Comparison of ENCODE assay signal across 8 mouse cellular contexts in genomic region chr5:31294964-31295605, GRCm38 (mm10). TPM values are rescaled to one million over a fixed set of nuclear protein-coding genes. Genes with fewer than 3 reads are reported as not detected.
A peak's percentile ranks its signal among the peaks of the same experiment; 100 is the strongest.
DNase-seq lines count a peak whose midpoint lies in the region; ATAC-seq and TF ChIP-seq lines count a peak whose summit lies in the region.

No protein-coding gene starts in this region.

- H3K27ac ChIP-seq in kidney, adult 2 months (ENCODE audit: insufficient read depth, low read depth, low read length), result no peak overlapping the region
- H3K27ac ChIP-seq in embryonic facial prominence, embryonic 14.5 days (replicated peaks; ENCODE audit: low read depth, low read length), result peak overlapping the region; percentile 31; the same call in 1 of the 2 replicates
- H3K27ac ChIP-seq in limb, embryonic 13.5 days, result peak overlapping the region; percentile 55; the same call in 1 of the 2 replicates
- H3K27ac ChIP-seq in stomach, embryonic 14.5 days (ENCODE audit: low read length), result peak overlapping the region; percentile 58; the same call in 1 of the 2 replicates

- no peak for TF ChIP-seq POLR2A in kidney, adult 2 months (IDR thresholded peaks at IDR 0.05; ENCODE audit: low read depth, low read length)

- peak overlapping the region; percentile 51 for H3K4me3 ChIP-seq in kidney, adult 2 months (ENCODE audit: insufficient read depth, low read depth, low read length)
- peak overlapping the region; percentile 85 for H3K4me3 ChIP-seq in embryonic facial prominence, embryonic 14.5 days (ENCODE audit: low read depth, low read length)
- H3K4me3 ChIP-seq in limb, embryonic 13.5 days, result peak overlapping the region; percentile 90
- peak overlapping the region; percentile 89 for H3K4me3 ChIP-seq in stomach, embryonic 14.5 days (ENCODE audit: low read depth, low read length)

- peak overlapping the region; percentile 67 for H3K4me2 ChIP-seq in embryonic facial prominence, embryonic 14.5 days (ENCODE audit: low read depth, low read length)
- peak overlapping the region; percentile 88 for H3K4me2 ChIP-seq in limb, embryonic 13.5 days (replicated peaks)
- peak overlapping the region; percentile 91 for H3K4me2 ChIP-seq in stomach, embryonic 14.5 days (replicated peaks; ENCODE audit: low read depth, low read length)

- peak; percentile 6; the same call in 1 of the 2 replicates for ATAC-seq in embryonic facial prominence, embryonic 14.5 days (ENCODE audit: low read depth)
- ATAC-seq in limb, embryonic 13.5 days (ENCODE audit: low FRiP score, low read depth), result peak; percentile 8; the same call in 1 of the 2 replicates
- peak; percentile 4; the same call in 1 of the 2 replicates for ATAC-seq in stomach, embryonic 14.5 days (ENCODE audit: insufficient number of reproducible peaks, insufficient read depth, low FRiP score, low read depth)

- no peaks in the 10 kb centered on the region; the same call in 1 of the 2 replicates for H3K4me1 ChIP-seq in kidney, adult 2 months (ENCODE audit: control insufficient read depth, insufficient read depth, low read length)
- peaks cover 9% of the 10 kb centered on the region; the same call in 1 of the 2 replicates for H3K4me1 ChIP-seq in embryonic facial prominence, embryonic 14.5 days (ENCODE audit: control insufficient read depth, insufficient read depth, low read length)
- peaks cover 23% of the 10 kb centered on the region for H3K4me1 ChIP-seq in limb, embryonic 13.5 days
- peaks cover 11% of the 10 kb centered on the region; the same call in 1 of the 2 replicates for H3K4me1 ChIP-seq in stomach, embryonic 14.5 days (ENCODE audit: control insufficient read depth, insufficient read depth, low read length)

- no peaks in the 10 kb centered on the region for H3K36me3 ChIP-seq in kidney, adult 2 months (ENCODE audit: control insufficient read depth, insufficient read depth, low read length)
- H3K36me3 ChIP-seq in embryonic facial prominence, embryonic 14.5 days (ENCODE audit: control insufficient read depth, insufficient read depth, low read length), result peaks cover 22% of the 10 kb centered on the region; the same call in 1 of the 2 replicates
- peaks cover 21% of the 10 kb centered on the region for H3K36me3 ChIP-seq in limb, embryonic 13.5 days
- H3K36me3 ChIP-seq in stomach, embryonic 14.5 days (ENCODE audit: control insufficient read depth, insufficient read depth, low read length), result peaks cover 13% of the 10 kb centered on the region; the same call in 1 of the 2 replicates

- no peak for DNase-seq in kidney, adult 2 months
- no peak for DNase-seq in kidney, postnatal 14 days
- DNase-seq in ZHBTc4 (ENCODE audit: low read depth, low spot score), result peak; percentile 6
- DNase-seq in embryonic facial prominence, embryonic 14.5 days (ENCODE audit: low spot score), result peak; percentile 9
- DNase-seq in testis, postnatal 14 days (ENCODE audit: low spot score), result no peak
- no peak for DNase-seq in thymus, adult 18-20 months

- peak overlapping the region; percentile 94 for H3K9ac ChIP-seq in embryonic facial prominence, embryonic 14.5 days (ENCODE audit: low read depth, low read length)
- peak overlapping the region; percentile 94 for H3K9ac ChIP-seq in limb, embryonic 13.5 days
- peak overlapping the region; percentile 92 for H3K9ac ChIP-seq in stomach, embryonic 14.5 days (replicated peaks; ENCODE audit: low read depth, low read length)

- H3K27me3 ChIP-seq in kidney, adult 2 months (replicated peaks; ENCODE audit: control insufficient read depth, insufficient read depth, low read length), result no peaks in the 10 kb centered on the region
- no peaks in the 10 kb centered on the region for H3K27me3 ChIP-seq in embryonic facial prominence, embryonic 14.5 days (replicated peaks; ENCODE audit: control insufficient read depth, insufficient read depth, low read length)
- no peaks in the 10 kb centered on the region for H3K27me3 ChIP-seq in limb, embryonic 13.5 days
- no peaks in the 10 kb centered on the region for H3K27me3 ChIP-seq in stomach, embryonic 14.5 days (ENCODE audit: control insufficient read depth, insufficient read depth, low read length)

- H3K9me3 ChIP-seq in embryonic facial prominence, embryonic 14.5 days (ENCODE audit: control insufficient read depth, low read length), result no peaks in the 10 kb centered on the region
- H3K9me3 ChIP-seq in limb, embryonic 13.5 days, result no peaks in the 10 kb centered on the region
- H3K9me3 ChIP-seq in stomach, embryonic 14.5 days (ENCODE audit: control insufficient read depth, low read depth, low read length), result no peaks in the 10 kb centered on the region

- 12% methylated on average over 29 of the region's 29 CpGs for WGBS in kidney, adult 2 months
- WGBS in embryonic facial prominence, embryonic 14.5 days, result 4% methylated on average over 26 of the region's 29 CpGs
- WGBS in limb, embryonic 13.5 days, result 5% methylated on average over 29 of the region's 29 CpGs
- WGBS in stomach, embryonic 14.5 days, result 5% methylated on average over 29 of the region's 29 CpGs

- TF ChIP-seq CTCF in kidney, adult 2 months (conservative IDR thresholded peaks at IDR 0.05; ENCODE audit: insufficient read depth, insufficient read length, low read depth, low read length), result no peak

RNA-seq across cellular contexts. Expression of gene Fndc4, which starts 0.8 kb away (rescaled TPM):
- polyA plus RNA-seq in kidney, adult 2 months (2012; rRNA removed), result 8.8 and 14.0 TPM in 2 replicates
- 74.4 and 80.6 TPM in 2 replicates for polyA plus RNA-seq in embryonic facial prominence, embryonic 14.5 days (2014; fragmentation: Nextera tagmentation; extraction: Ambion mirVana)
- 83.5 and 84.4 TPM in 2 replicates for polyA plus RNA-seq in limb, embryonic 13.5 days (2015; fragmentation: Nextera tagmentation; extraction: Ambion mirVana)
- 44.4 and 46.0 TPM in 2 replicates for polyA plus RNA-seq in stomach, embryonic 14.5 days (2014; fragmentation: Nextera tagmentation; extraction: Ambion mirVana)

RNA-seq across cellular contexts. Expression of gene Gckr, which starts 2.2 kb away (rescaled TPM):
- polyA plus RNA-seq in kidney, adult 2 months (2012; rRNA removed), result 0.09 and 0.38 TPM in 2 replicates
- polyA plus RNA-seq in embryonic facial prominence, embryonic 14.5 days (2014; fragmentation: Nextera tagmentation; extraction: Ambion mirVana), result 0.17 and 0.31 TPM in 2 replicates
- polyA plus RNA-seq in limb, embryonic 13.5 days (2015; fragmentation: Nextera tagmentation; extraction: Ambion mirVana), result 0.14 and 0.28 TPM in 2 replicates
- polyA plus RNA-seq in stomach, embryonic 14.5 days (2014; fragmentation: Nextera tagmentation; extraction: Ambion mirVana), result 0.32 TPM in 1 of 2 replicates, not detected in the other

RNA-seq across cellular contexts. Expression of gene Ift172, which starts 4.2 kb away (rescaled TPM):
- 33.2 and 34.2 TPM in 2 replicates for polyA plus RNA-seq in kidney, adult 2 months (2012; rRNA removed)
- 36.7 and 38.4 TPM in 2 replicates for polyA plus RNA-seq in embryonic facial prominence, embryonic 14.5 days (2014; fragmentation: Nextera tagmentation; extraction: Ambion mirVana)
- 37.8 and 45.0 TPM in 2 replicates for polyA plus RNA-seq in limb, embryonic 13.5 days (2015; fragmentation: Nextera tagmentation; extraction: Ambion mirVana)
- 35.5 and 41.4 TPM in 2 replicates for polyA plus RNA-seq in stomach, embryonic 14.5 days (2014; fragmentation: Nextera tagmentation; extraction: Ambion mirVana)

RNA-seq across cellular contexts. Expression of gene Krtcap3, which starts 43.6 kb away (rescaled TPM):
- 19.7 and 23.6 TPM in 2 replicates for polyA plus RNA-seq in kidney, adult 2 months (2012; rRNA removed)
- polyA plus RNA-seq in embryonic facial prominence, embryonic 14.5 days (2014; fragmentation: Nextera tagmentation; extraction: Ambion mirVana), result 14.8 and 15.2 TPM in 2 replicates
- 16.1 and 21.3 TPM in 2 replicates for polyA plus RNA-seq in limb, embryonic 13.5 days (2015; fragmentation: Nextera tagmentation; extraction: Ambion mirVana)
- polyA plus RNA-seq in stomach, embryonic 14.5 days (2014; fragmentation: Nextera tagmentation; extraction: Ambion mirVana), result 63.6 and 68.9 TPM in 2 replicates

RNA-seq across cellular contexts. Expression of gene Gm9970, which starts 54.1 kb away (rescaled TPM):
- 0.45 and 0.96 TPM in 2 replicates for polyA plus RNA-seq in kidney, adult 2 months (2012; rRNA removed)
- polyA plus RNA-seq in embryonic facial prominence, embryonic 14.5 days (2014; fragmentation: Nextera tagmentation; extraction: Ambion mirVana), result 0.68 and 0.83 TPM in 2 replicates
- polyA plus RNA-seq in limb, embryonic 13.5 days (2015; fragmentation: Nextera tagmentation; extraction: Ambion mirVana), result 0.38 and 0.48 TPM in 2 replicates
- 0.51 and 1.0 TPM in 2 replicates for polyA plus RNA-seq in stomach, embryonic 14.5 days (2014; fragmentation: Nextera tagmentation; extraction: Ambion mirVana)

Comparison
In these comparisons a context has a peak if more than half of its experiments do, and no peak if none do; other contexts are left out.
1. DNase-seq: peak in ZHBTc4 (single experiment) and embryonic facial prominence, embryonic 14.5 days (single experiment); none in kidney, adult 2 months (single experiment), kidney, postnatal 14 days (single experiment), testis, postnatal 14 days (single experiment) and thymus, adult 18-20 months (0 of 2).
2. Peak in every context shown above with its lines, with median percentiles within 50 percentile points of each other: H3K4me3 ChIP-seq, ATAC-seq, H3K4me2 ChIP-seq and H3K9ac ChIP-seq.